In genomic region chr11:121053536-121053935, GRCm38 (mm10) we compare ENCODE assay signal across 8 mouse cellular contexts. TPM values are rescaled to one million over a fixed set of nuclear protein-coding genes. Genes with fewer than 3 reads are reported as not detected.
DNase-seq lines count a peak whose midpoint lies in the region; ATAC-seq and TF ChIP-seq lines count a peak whose summit lies in the region.

No protein-coding gene starts in this region.

- ATAC-seq in midbrain, embryonic 14.5 days (ENCODE audit: low FRiP score, low TSS enrichment): no peak
- no peak for ATAC-seq in midbrain, embryonic 16.5 days
- ATAC-seq in neural tube, embryonic 12.5 days (ENCODE audit: low FRiP score, low read depth): 0 out of 2 replicates have a peak, but pooled peaks have one; percentile 21
- peak; percentile 60; the same call in 1 of the 2 replicates for ATAC-seq in stomach, postnatal 0 days (ENCODE audit: low FRiP score, low TSS enrichment)

- no peak overlapping the region for H3K4me3 ChIP-seq in midbrain, embryonic 14.5 days (replicated peaks; ENCODE audit: low read depth, low read length)
- H3K4me3 ChIP-seq in midbrain, embryonic 16.5 days (ENCODE audit: low read depth, low read length): no peak overlapping the region
- no peak overlapping the region for H3K4me3 ChIP-seq in neural tube, embryonic 12.5 days
- no peak overlapping the region for H3K4me3 ChIP-seq in stomach, postnatal 0 days (ENCODE audit: low read depth, low read length)

- H3K36me3 ChIP-seq in midbrain, embryonic 14.5 days (ENCODE audit: control insufficient read depth, insufficient read depth, low read length): no peaks in the 10 kb centered on the region
- H3K36me3 ChIP-seq in midbrain, embryonic 16.5 days (ENCODE audit: control insufficient read depth, insufficient read depth, low read length): no peaks in the 10 kb centered on the region
- no peaks in the 10 kb centered on the region for H3K36me3 ChIP-seq in neural tube, embryonic 12.5 days
- H3K36me3 ChIP-seq in stomach, postnatal 0 days (ENCODE audit: control insufficient read depth, insufficient read depth, low read length): no peaks in the 10 kb centered on the region

- no peak overlapping the region for H3K4me2 ChIP-seq in midbrain, embryonic 14.5 days (ENCODE audit: low read length)
- H3K4me2 ChIP-seq in midbrain, embryonic 16.5 days (ENCODE audit: low read length): no peak overlapping the region
- H3K4me2 ChIP-seq in neural tube, embryonic 12.5 days (replicated peaks): no peak overlapping the region
- H3K4me2 ChIP-seq in stomach, postnatal 0 days (replicated peaks; ENCODE audit: low read depth): no peak overlapping the region

- intact Hi-C loops in left cerebral cortex, postnatal 14 days (cut with DNase I): loop anchor here (5.0 kb wide), 1 partner anchor 149 kb away; the partner anchor contains the start of genes Hexdc and Ogfod3

- no peak for TF ChIP-seq EP300 in stomach, postnatal 0 days (optimal IDR thresholded peaks at IDR 0.05)

- H3K27ac ChIP-seq in midbrain, embryonic 14.5 days (replicated peaks; ENCODE audit: low read depth, low read length): no peak overlapping the region
- H3K27ac ChIP-seq in midbrain, embryonic 16.5 days (ENCODE audit: low read length): no peak overlapping the region
- H3K27ac ChIP-seq in neural tube, embryonic 12.5 days: no peak overlapping the region
- H3K27ac ChIP-seq in stomach, postnatal 0 days (replicated peaks): no peak overlapping the region

- DNase-seq in midbrain, embryonic 14.5 days: peak; percentile 89
- peak; percentile 83 for DNase-seq in cerebellum, adult 9-10 months
- peak; percentile 49 to 78 for DNase-seq in frontal cortex, postnatal 25 days (ENCODE audit: low spot score in 2 of 2)
- DNase-seq in hindlimb bud, embryonic 11.5 days (ENCODE audit: extremely low spot score, low read depth, low spot score): peak; percentile 86
- DNase-seq in left cerebral cortex, postnatal 14 days (ENCODE audit: low spot score in 2 of 2): peak; percentile 76 to 84
- peak; percentile 85 for DNase-seq in stomach, postnatal 0 days (ENCODE audit: low spot score)

- TF ChIP-seq CTCF in stomach, postnatal 0 days (IDR thresholded peaks at IDR 0.05; ENCODE audit: low read depth): peak; percentile 99

- no peaks in the 10 kb centered on the region for H3K9me3 ChIP-seq in midbrain, embryonic 14.5 days (ENCODE audit: control insufficient read depth, low read length)
- H3K9me3 ChIP-seq in midbrain, embryonic 16.5 days (replicated peaks; ENCODE audit: control insufficient read depth, low read length, poor library complexity, severe bottlenecking): no peaks in the 10 kb centered on the region
- no peaks in the 10 kb centered on the region for H3K9me3 ChIP-seq in neural tube, embryonic 12.5 days
- no peaks in the 10 kb centered on the region for H3K9me3 ChIP-seq in stomach, postnatal 0 days (ENCODE audit: control insufficient read depth, low read length)

- no peak overlapping the region for H3K9ac ChIP-seq in midbrain, embryonic 14.5 days (replicated peaks; ENCODE audit: low read length)
- H3K9ac ChIP-seq in midbrain, embryonic 16.5 days (ENCODE audit: low read depth, low read length): no peak overlapping the region
- no peak overlapping the region for H3K9ac ChIP-seq in neural tube, embryonic 12.5 days
- H3K9ac ChIP-seq in stomach, postnatal 0 days (ENCODE audit: low read length): no peak overlapping the region

- H3K4me1 ChIP-seq in midbrain, embryonic 14.5 days (ENCODE audit: control insufficient read depth, insufficient read depth, low read length): no peaks in the 10 kb centered on the region
- H3K4me1 ChIP-seq in midbrain, embryonic 16.5 days (ENCODE audit: control insufficient read depth, insufficient read depth, low read length): no peaks in the 10 kb centered on the region
- no peaks in the 10 kb centered on the region for H3K4me1 ChIP-seq in neural tube, embryonic 12.5 days
- no peaks in the 10 kb centered on the region for H3K4me1 ChIP-seq in stomach, postnatal 0 days (replicated peaks; ENCODE audit: control insufficient read depth, insufficient read depth)

- WGBS in midbrain, embryonic 14.5 days: 14% methylated on average over 8 of the region's 8 CpGs
- WGBS in midbrain, embryonic 16.5 days: 14% methylated on average over 8 of the region's 8 CpGs
- 11% methylated on average over 8 of the region's 8 CpGs for WGBS in neural tube, embryonic 12.5 days
- WGBS in stomach, postnatal 0 days: 17% methylated on average over 8 of the region's 8 CpGs

- H3K27me3 ChIP-seq in midbrain, embryonic 14.5 days (ENCODE audit: control insufficient read depth, insufficient read depth, low read length): no peaks in the 10 kb centered on the region
- H3K27me3 ChIP-seq in midbrain, embryonic 16.5 days (ENCODE audit: control insufficient read depth, insufficient read depth, low read depth, low read length): no peaks in the 10 kb centered on the region
- H3K27me3 ChIP-seq in neural tube, embryonic 12.5 days (replicated peaks): no peaks in the 10 kb centered on the region
- no peaks in the 10 kb centered on the region for H3K27me3 ChIP-seq in stomach, postnatal 0 days (ENCODE audit: control insufficient read depth, insufficient read depth, low read length)

RNA-seq across cellular contexts. Expression of gene Sectm1b, which starts 9.8 kb away (rescaled TPM):
- not detected in 2 replicates for polyA plus RNA-seq in midbrain, embryonic 14.5 days (2014; fragmentation: Nextera tagmentation; extraction: Ambion mirVana)
- not detected in 2 replicates for polyA plus RNA-seq in midbrain, embryonic 16.5 days (2015; fragmentation: Nextera tagmentation; extraction: Ambion mirVana)
- total RNA-seq in left cerebral cortex, postnatal 14 days (2021): not detected
- polyA plus RNA-seq in neural tube, embryonic 12.5 days (2016; fragmentation: Nextera tagmentation; extraction: Ambion mirVana): not detected in 2 replicates
- polyA plus RNA-seq in stomach, postnatal 0 days (2015; fragmentation: Nextera tagmentation; extraction: Ambion mirVana): 113 and 133 TPM in 2 replicates

RNA-seq across cellular contexts. Expression of gene Cd7, which starts 14.3 kb away (rescaled TPM):
- polyA plus RNA-seq in midbrain, embryonic 14.5 days (2014; fragmentation: Nextera tagmentation; extraction: Ambion mirVana): not detected in 2 replicates
- not detected in 2 replicates for polyA plus RNA-seq in midbrain, embryonic 16.5 days (2015; fragmentation: Nextera tagmentation; extraction: Ambion mirVana)
- total RNA-seq in left cerebral cortex, postnatal 14 days (2021): under 1 TPM; 0.36 to 0.62 TPM
- polyA plus RNA-seq in neural tube, embryonic 12.5 days (2016; fragmentation: Nextera tagmentation; extraction: Ambion mirVana): 0.34 and 0.47 TPM in 2 replicates
- polyA plus RNA-seq in stomach, postnatal 0 days (2015; fragmentation: Nextera tagmentation; extraction: Ambion mirVana): 0.31 and 0.51 TPM in 2 replicates

RNA-seq across cellular contexts. Expression of gene Sectm1a, which starts 27.5 kb away (rescaled TPM):
- not detected in 2 replicates for polyA plus RNA-seq in midbrain, embryonic 14.5 days (2014; fragmentation: Nextera tagmentation; extraction: Ambion mirVana)
- polyA plus RNA-seq in midbrain, embryonic 16.5 days (2015; fragmentation: Nextera tagmentation; extraction: Ambion mirVana): not detected in 2 replicates
- not detected for total RNA-seq in left cerebral cortex, postnatal 14 days (2021)
- polyA plus RNA-seq in neural tube, embryonic 12.5 days (2016; fragmentation: Nextera tagmentation; extraction: Ambion mirVana): not detected in 2 replicates
- 11.8 and 13.2 TPM in 2 replicates for polyA plus RNA-seq in stomach, postnatal 0 days (2015; fragmentation: Nextera tagmentation; extraction: Ambion mirVana)

Comparison
In these comparisons a context has a peak if more than half of its experiments do, and no peak if none do; other contexts are left out.
1. ATAC-seq: peak in neural tube, embryonic 12.5 days (single experiment) and stomach, postnatal 0 days (single experiment); none in midbrain, embryonic 14.5 days (single experiment) and midbrain, embryonic 16.5 days (single experiment).
2. RNA of gene Sectm1b, which starts 9.8 kb away (polyA plus RNA-seq): 113 to 133 TPM in stomach, postnatal 0 days; not detected in midbrain, embryonic 14.5 days, not detected in midbrain, embryonic 16.5 days and not detected in neural tube, embryonic 12.5 days; every median in the first group is over 100 times any median in the second.
3. RNA of gene Sectm1a, which starts 27.5 kb away (polyA plus RNA-seq): 11.8 to 13.2 TPM in stomach, postnatal 0 days; not detected in midbrain, embryonic 16.5 days, not detected in midbrain, embryonic 14.5 days and not detected in neural tube, embryonic 12.5 days; every median in the first group is over 10 times any median in the second.
4. Peak in every context shown above with its lines, with median percentiles within 50 percentile points of each other: DNase-seq.